Mouse (Mus musculus): ENCODE data around the gene Ttc39a. TPM values are rescaled to one million over a fixed set of nuclear protein-coding genes. Genes with fewer than 3 reads are reported as not detected.

Gene Ttc39a
- polyA plus RNA-seq, 1 experiment from 2014 or later = 3.5 TPM

- no peak within 1 kb of the TSS for H3K9ac ChIP-seq
- WGBS = 87% methylated on average over 3 of the region's 3 CpGs
- no peaks in the 10 kb centered on the region for H3K36me3 ChIP-seq (replicated peaks; ENCODE audit: control insufficient read depth, insufficient read depth)
- H3K4me3 ChIP-seq (replicated peaks; ENCODE audit: low read length) = no peak within 1 kb of the TSS
- H3K9me3 ChIP-seq (ENCODE audit: control insufficient read depth, low read length) = no peaks in the 10 kb centered on the region
- H3K27me3 ChIP-seq (ENCODE audit: control insufficient read depth, insufficient read depth, low read length) = no peaks in the 10 kb centered on the region
- H3K4me2 ChIP-seq (replicated peaks) = no peak within 1 kb of the TSS
- ATAC-seq (ENCODE audit: low FRiP score) (no peak), DNase-seq (ENCODE audit: low spot score) (no peak)
- no peak within 1 kb of the TSS for H3K27ac ChIP-seq
- no peaks in the 10 kb centered on the region for H3K4me1 ChIP-seq (replicated peaks; ENCODE audit: control insufficient read depth, insufficient read depth, low read length)
Measured at GRCm38 (mm10) chr4:109484621-109485020, 78.2 kb downstream of the Ttc39a start, which contains the start of gene Rnf11. TSS of gene Rnf11 (minus strand) at chr4:109484728.

- Histone ChIP-seq H3K4me2 (replicated peaks) (no peak overlapping the region), H3K4me3 (replicated peaks; ENCODE audit: low read length) (no peak overlapping the region), H3K9ac (no peak overlapping the region), H3K27ac (no peak overlapping the region), H3K4me1 (replicated peaks; ENCODE audit: control insufficient read depth, insufficient read depth, low read length) (no peaks in the 10 kb centered on the region), H3K27me3 (ENCODE audit: control insufficient read depth, insufficient read depth, low read length) (no peaks in the 10 kb centered on the region), H3K9me3 (ENCODE audit: control insufficient read depth, low read length) (no peaks in the 10 kb centered on the region), H3K36me3 (replicated peaks; ENCODE audit: control insufficient read depth, insufficient read depth) (no peaks in the 10 kb centered on the region)
- ATAC-seq (ENCODE audit: low FRiP score) (no peak), DNase-seq (ENCODE audit: low spot score) (no peak)
- WGBS = 67% methylated on average over 1 of the region's 1 CpGs
Measured at GRCm38 (mm10) chr4:109488812-109489211, 82.4 kb downstream of the Ttc39a start.

GRCm38 (mm10) chr4:109493581-109493980 is 87.2 kb downstream of the Ttc39a start:
- Histone ChIP-seq H3K4me2 (replicated peaks) (no peak overlapping the region), H3K27me3 (ENCODE audit: control insufficient read depth, insufficient read depth, low read length) (no peaks in the 10 kb centered on the region), H3K4me3 (replicated peaks; ENCODE audit: low read length) (no peak overlapping the region), H3K4me1 (replicated peaks; ENCODE audit: control insufficient read depth, insufficient read depth, low read length) (no peaks in the 10 kb centered on the region), H3K9me3 (ENCODE audit: control insufficient read depth, low read length) (no peaks in the 10 kb centered on the region), H3K9ac (no peak overlapping the region), H3K36me3 (replicated peaks; ENCODE audit: control insufficient read depth, insufficient read depth) (no peaks in the 10 kb centered on the region), H3K27ac (no peak overlapping the region)
- no peak for DNase-seq (ENCODE audit: low spot score)
- no peak for ATAC-seq (ENCODE audit: low FRiP score)

Other genes with a start within 250 kb of the Ttc39a start
- gene Osbpl9, start 204.4 kb upstream of the Ttc39a start, polyA plus RNA-seq (2014; fragmentation: Nextera tagmentation; extraction: Ambion mirVana) = 79.8 and 89.2 TPM in 2 replicates
- 2.0 and 2.1 TPM in 2 replicates for gene Calr4, start 172.1 kb upstream of the Ttc39a start, polyA plus RNA-seq (2014; fragmentation: Nextera tagmentation; extraction: Ambion mirVana)
- 77.9 and 89.6 TPM in 2 replicates for gene Eps15, start 126.4 kb upstream of the Ttc39a start, polyA plus RNA-seq (2014; fragmentation: Nextera tagmentation; extraction: Ambion mirVana)
- 99.2 and 114 TPM in 2 replicates for gene Rnf11, start 78.1 kb downstream of the Ttc39a start, polyA plus RNA-seq (2014; fragmentation: Nextera tagmentation; extraction: Ambion mirVana)
- not detected in 2 replicates for gene 4930522H14Rik, start 124.7 kb downstream of the Ttc39a start, polyA plus RNA-seq (2014; fragmentation: Nextera tagmentation; extraction: Ambion mirVana)